Mouse (Mus musculus): ENCODE data around the gene Gm43191.

DNA sequence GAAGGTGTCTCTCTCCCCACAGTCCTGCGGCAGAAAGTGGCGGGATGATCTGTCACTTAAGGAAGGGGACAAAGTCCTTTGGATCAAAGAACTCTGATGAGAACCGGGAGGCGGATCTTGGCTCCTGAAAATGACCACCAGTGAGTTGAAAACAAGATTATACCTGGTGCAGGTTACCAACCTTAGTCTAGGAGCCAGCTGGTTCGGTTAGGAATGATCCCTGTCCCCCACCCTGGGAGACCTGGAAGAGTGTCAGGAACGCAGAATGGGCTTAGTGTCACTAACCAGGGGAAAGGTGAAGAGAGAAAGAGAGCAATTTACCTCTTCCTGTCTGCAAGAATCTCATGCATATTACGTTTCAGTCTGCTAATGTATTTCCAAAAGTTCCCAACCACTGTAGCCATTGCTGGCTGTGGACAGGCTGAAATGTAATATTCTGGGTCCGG is 31.4 kb upstream of the Gm43191 start, which contains the start of gene Slc35a3:
- TF ChIP-seq CTCF (IDR thresholded peaks at IDR 0.05; ENCODE audit: low read depth): no peak
- TF ChIP-seq EP300 (optimal IDR thresholded peaks at IDR 0.05): no peak

Data from stomach, postnatal 0 days (tissue).